Mouse (Mus musculus) hindbrain, embryonic 13.5 days (tissue): ENCODE measurements around the gene Fosl2. TPM values are rescaled to one million over a fixed set of nuclear protein-coding genes. Genes with fewer than 3 reads are reported as not detected.
"Not testable (repeated sequence)": the region's sequence is repeated elsewhere in the genome, so short reads cannot be mapped to it uniquely, and the experiment has no call there.

Experiments used
- ATAC-seq: fragments of 200-750 bp; cut with Nextera tagmentation; 2 replicates; pipeline ENCODE4 v1.8.0; 2017; ENCODE audit warnings: moderate TSS enrichment; ENCODE audit not compliant: low FRiP score
- H3K27ac ChIP-seq: fragments of 300-500 bp; sonication (generic); 2 replicates; pipeline ENCODE4 v1.5.1; 2015; ENCODE audit warnings: inconsistent platforms, mild to moderate bottlenecking, moderate library complexity
- H3K27me3 ChIP-seq: fragments of 300-500 bp; sonication (generic); 2 replicates; pipeline ENCODE4 v1.6.1; 2015; ENCODE audit warnings: mild to moderate bottlenecking, inconsistent platforms
- H3K36me3 ChIP-seq: fragments of 300-500 bp; sonication (generic); 2 replicates; pipeline ENCODE4 v1.6.1; 2015; ENCODE audit warnings: mild to moderate bottlenecking, inconsistent platforms
- H3K4me1 ChIP-seq: fragments of 300-500 bp; sonication (generic); replicated peaks from 2 replicates; pipeline ENCODE4 v1.6.1; 2015; ENCODE audit warnings: inconsistent platforms
- H3K4me2 ChIP-seq: fragments of 300-500 bp; sonication (generic); 2 replicates; pipeline ENCODE4 v1.6.1; 2015; ENCODE audit warnings: inconsistent platforms, mild to moderate bottlenecking, moderate library complexity
- H3K4me3 ChIP-seq: fragments of 300-500 bp; sonication (generic); 2 replicates; pipeline ENCODE4 v1.5.1; 2015; ENCODE audit warnings: mild to moderate bottlenecking, inconsistent platforms
- H3K9ac ChIP-seq: fragments of 300-500 bp; sonication (generic); 2 replicates; pipeline ENCODE4 v1.6.1; 2015; ENCODE audit warnings: mild to moderate bottlenecking, inconsistent platforms
- H3K9me3 ChIP-seq: fragments of 300-500 bp; sonication (generic); 2 replicates; pipeline ENCODE4 v1.6.1; 2016; ENCODE audit warnings: inconsistent platforms
- WGBS: fragments of 180-500 bp; shearing (Covaris S2); methylation state at CpG from one replicate; pipeline ENCODE4 v1.1.7; 2015; 5-methylcytosine and 5-hydroxymethylcytosine counted together
- polyA plus RNA-seq: library from polyadenylated mRNA; unstranded; fragments of >200 nt; fragmentation: Nextera tagmentation; extraction: Ambion mirVana; gene quantifications from 2 replicates; pipeline ENCODE4 v1.2.1, GENCODE M21; 2015

Fosl2 gene
- polyA plus RNA-seq, 1 experiment from 2014 or later, result 0.36 TPM

DNA sequence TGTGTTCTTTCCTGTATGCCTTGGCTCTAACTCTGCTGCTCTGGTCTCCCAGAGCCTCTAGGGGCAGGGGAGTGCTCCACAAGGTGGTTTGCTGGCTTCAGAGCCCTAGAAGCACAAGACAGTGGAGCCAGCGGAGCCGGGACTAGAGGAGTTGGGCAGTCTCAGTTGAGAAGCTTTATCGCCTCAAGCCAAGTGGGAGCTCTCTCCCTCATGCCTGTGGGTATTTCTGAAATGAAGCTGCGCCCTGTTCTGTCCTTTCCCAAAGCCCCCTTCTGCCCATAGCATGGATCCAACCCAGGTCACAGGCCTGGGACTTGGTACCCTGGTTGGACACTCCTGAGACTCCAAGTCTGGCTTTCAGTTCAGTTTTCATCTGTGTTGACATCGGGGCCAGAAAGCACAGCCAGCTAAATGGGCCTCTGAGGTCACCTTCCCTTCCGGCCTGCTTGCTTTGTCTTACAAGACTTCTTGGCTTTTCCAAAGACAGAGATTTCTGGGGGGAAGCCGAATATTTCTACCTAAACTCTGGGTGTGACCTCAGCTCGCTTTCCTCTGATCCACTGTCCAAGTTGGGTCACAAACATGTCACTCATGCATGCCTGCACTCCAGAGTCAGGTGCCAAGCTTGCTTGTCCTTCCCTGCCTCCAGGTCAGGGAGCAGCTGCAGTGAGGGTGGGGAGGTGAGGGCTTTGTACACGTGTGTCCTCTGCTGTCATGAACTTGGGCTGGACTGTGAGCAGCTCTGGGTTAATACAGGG is 19.5 kb downstream of the Fosl2 start:
- H3K4me2 ChIP-seq, result no peak overlapping the region
- 86% methylated on average over 9 of the region's 9 CpGs for WGBS
- no peak overlapping the region for H3K27ac ChIP-seq
- no peak for ATAC-seq
- H3K27me3 ChIP-seq, result peaks cover 25% of the 10 kb centered on the region; the same call in 1 of the 2 replicates
- no peaks in the 10 kb centered on the region for H3K36me3 ChIP-seq
- H3K4me1 ChIP-seq, result peaks cover 17% of the 10 kb centered on the region
- no peak overlapping the region for H3K4me3 ChIP-seq
- H3K9ac ChIP-seq, result no peak overlapping the region
- no peaks in the 10 kb centered on the region for H3K9me3 ChIP-seq

- ATAC-seq, result no peak
- no peak overlapping the region for H3K4me2 ChIP-seq
- H3K27me3 ChIP-seq, result peaks cover 17% of the 10 kb centered on the region; the same call in 1 of the 2 replicates
- no peak overlapping the region for H3K9ac ChIP-seq
- peaks cover 17% of the 10 kb centered on the region for H3K4me1 ChIP-seq
- H3K9me3 ChIP-seq, result no peaks in the 10 kb centered on the region
- H3K36me3 ChIP-seq, result no peaks in the 10 kb centered on the region
- H3K4me3 ChIP-seq, result no peak overlapping the region
- 89% methylated on average over 3 of the region's 3 CpGs for WGBS
- H3K27ac ChIP-seq, result no peak overlapping the region
Observed at GRCm38 (mm10) chr5:32155927-32156326, 20.3 kb downstream of the Fosl2 start.

- no peaks in the 10 kb centered on the region for H3K4me1 ChIP-seq
- H3K4me2 ChIP-seq, result no peak overlapping the region
- 91% methylated on average over 3 of the region's 3 CpGs for WGBS
- no peaks in the 10 kb centered on the region for H3K36me3 ChIP-seq
- no peak overlapping the region for H3K27ac ChIP-seq
- H3K4me3 ChIP-seq, result no peak overlapping the region
- no peak overlapping the region for H3K9ac ChIP-seq
- no peak for ATAC-seq
- H3K9me3 ChIP-seq, result no peaks in the 10 kb centered on the region
- H3K27me3 ChIP-seq, result no peaks in the 10 kb centered on the region
Observed at GRCm38 (mm10) chr5:32163478-32164043, 28.0 kb downstream of the Fosl2 start.

GRCm38 (mm10) chr5:32172188-32172587 is 36.6 kb downstream of the Fosl2 start:
- WGBS, result 77% methylated on average over 2 of the region's 2 CpGs
- no peaks in the 10 kb centered on the region for H3K27me3 ChIP-seq
- no peak for ATAC-seq
- H3K4me2 ChIP-seq, result no peak overlapping the region
- no peaks in the 10 kb centered on the region for H3K9me3 ChIP-seq
- no peak overlapping the region for H3K4me3 ChIP-seq
- no peaks in the 10 kb centered on the region for H3K36me3 ChIP-seq
- H3K4me1 ChIP-seq, result no peaks in the 10 kb centered on the region
- H3K27ac ChIP-seq, result no peak overlapping the region
- H3K9ac ChIP-seq, result no peak overlapping the region

- 82% methylated on average over 2 of the region's 2 CpGs for WGBS
- no peaks in the 10 kb centered on the region for H3K4me1 ChIP-seq
Observed at GRCm38 (mm10) chr5:32176800-32177199, 41.2 kb downstream of the Fosl2 start.

DNA sequence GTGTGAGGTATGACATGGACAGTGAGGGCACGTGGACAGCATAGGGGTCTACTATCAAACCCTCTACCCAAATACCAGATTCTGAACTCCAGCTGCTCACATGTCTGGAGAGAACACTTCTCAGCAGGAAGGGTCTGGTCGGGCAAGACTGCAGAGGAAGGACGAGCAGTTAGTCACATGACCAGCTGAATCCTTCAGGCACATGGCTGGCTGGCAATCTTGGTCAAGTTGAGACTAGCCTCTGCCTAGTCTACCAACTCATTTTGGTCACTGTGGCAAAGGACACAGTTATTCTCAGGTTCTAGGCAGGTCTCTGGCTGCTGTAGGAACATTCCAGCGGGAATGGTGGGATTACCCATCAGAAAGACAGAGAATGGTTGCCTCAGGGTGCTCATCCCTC is 42.1 kb downstream of the Fosl2 start:
- WGBS, result 78% methylated on average over 4 of the region's 4 CpGs
- Histone ChIP-seq H3K36me3 (no peaks in the 10 kb centered on the region), H3K9ac (no peak overlapping the region), H3K4me3 (no peak overlapping the region), H3K27ac (no peak overlapping the region), H3K4me1 (no peaks in the 10 kb centered on the region), H3K9me3 (no peaks in the 10 kb centered on the region), H3K4me2 (no peak overlapping the region), H3K27me3 (no peaks in the 10 kb centered on the region)
- ATAC-seq, result no peak

More at GRCm38 (mm10) chr5:32176800-32177199, 41.2 kb downstream of the Fosl2 start:
- no peak overlapping the region for H3K27ac ChIP-seq
- no peaks in the 10 kb centered on the region for H3K9me3 ChIP-seq
- no peak for ATAC-seq
- H3K4me3 ChIP-seq, result no peak overlapping the region
- no peaks in the 10 kb centered on the region for H3K27me3 ChIP-seq
- no peak overlapping the region for H3K4me2 ChIP-seq
- no peaks in the 10 kb centered on the region for H3K36me3 ChIP-seq
- no peak overlapping the region for H3K9ac ChIP-seq

- H3K27me3 ChIP-seq, H3K4me2 ChIP-seq, H3K4me1 ChIP-seq, H3K4me3 ChIP-seq, ATAC-seq, H3K9ac ChIP-seq, H3K36me3 ChIP-seq, H3K9me3 ChIP-seq, H3K27ac ChIP-seq: not testable (repeated sequence)
- WGBS, result 87% methylated on average over 5 of the region's 6 CpGs
Observed at GRCm38 (mm10) chr5:32178720-32179119, 43.1 kb downstream of the Fosl2 start.

DNA sequence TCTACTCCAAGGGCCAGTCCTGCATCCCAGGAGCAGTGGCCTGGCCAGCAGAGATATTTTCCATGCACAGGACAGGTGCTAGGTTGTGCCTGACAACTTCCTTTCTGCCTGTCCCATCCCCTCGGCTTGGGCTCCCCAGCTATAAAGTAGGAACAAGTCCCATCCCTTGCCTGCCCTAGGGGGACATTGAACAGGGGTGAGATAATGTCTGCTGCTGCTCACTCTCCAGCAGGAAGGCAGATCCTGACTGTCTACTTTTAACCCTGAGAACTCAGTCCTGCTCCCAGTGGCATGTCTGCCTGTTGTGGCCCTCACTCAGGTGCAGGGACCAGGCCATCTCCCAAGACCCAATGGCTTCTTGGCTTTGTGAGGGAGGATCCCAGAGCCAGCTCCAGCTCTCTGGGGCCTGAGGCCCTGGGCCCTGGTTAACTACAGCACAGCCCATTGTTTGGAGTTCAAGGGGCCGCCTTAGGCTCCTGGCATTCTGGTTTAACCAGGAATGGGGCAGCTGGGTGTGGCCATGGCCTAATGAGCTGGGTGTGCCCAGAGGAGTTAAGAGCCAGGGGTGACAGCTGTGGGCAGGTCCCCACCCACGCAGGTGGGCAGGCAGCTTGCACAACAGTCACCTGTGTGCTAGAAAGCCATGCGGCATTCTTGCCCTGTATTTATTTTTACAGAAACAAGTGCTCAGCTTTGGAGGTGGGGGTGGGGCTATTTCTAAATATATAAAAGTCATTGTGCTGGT is 47.5 kb downstream of the Fosl2 start:
- Histone ChIP-seq H3K4me2 (no peak overlapping the region), H3K9ac (no peak overlapping the region), H3K36me3 (no peaks in the 10 kb centered on the region), H3K27me3 (no peaks in the 10 kb centered on the region), H3K4me3 (no peak overlapping the region), H3K9me3 (no peaks in the 10 kb centered on the region), H3K27ac (no peak overlapping the region), H3K4me1 (no peaks in the 10 kb centered on the region)
- ATAC-seq, result no peak
- 75% methylated on average over 4 of the region's 4 CpGs for WGBS

DNA sequence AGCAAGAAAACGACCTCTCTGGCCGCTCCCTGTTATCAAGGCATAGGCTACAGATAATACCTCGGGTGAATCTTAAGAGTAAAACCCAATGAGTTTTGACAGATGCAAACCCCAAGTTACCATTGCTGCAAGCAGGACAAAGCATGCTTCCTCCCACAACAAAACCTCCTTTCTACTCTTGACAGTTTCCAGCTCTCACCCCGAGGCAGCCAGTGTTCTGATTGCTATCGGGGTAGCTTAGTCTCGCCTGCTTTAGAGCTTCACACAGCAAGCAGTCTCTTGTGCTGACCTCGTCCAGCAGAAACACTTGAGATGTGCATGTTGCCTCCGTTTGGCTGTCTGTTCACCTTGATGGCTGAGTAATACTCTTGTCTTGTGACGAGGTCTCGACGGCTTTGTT is 52.1 kb downstream of the Fosl2 start:
- Histone ChIP-seq H3K27ac (no peak overlapping the region), H3K4me3 (no peak overlapping the region), H3K9me3 (no peaks in the 10 kb centered on the region), H3K27me3 (no peaks in the 10 kb centered on the region), H3K36me3 (no peaks in the 10 kb centered on the region), H3K4me2 (no peak overlapping the region), H3K4me1 (no peaks in the 10 kb centered on the region), H3K9ac (no peak overlapping the region)
- no peak for ATAC-seq
- 59% methylated on average over 11 of the region's 11 CpGs for WGBS

GRCm38 (mm10) chr5:32191259-32191658 is 55.7 kb downstream of the Fosl2 start:
- Histone ChIP-seq H3K4me1 (no peaks in the 10 kb centered on the region), H3K27ac (no peak overlapping the region), H3K36me3 (no peaks in the 10 kb centered on the region), H3K4me3 (no peak overlapping the region), H3K9me3 (no peaks in the 10 kb centered on the region), H3K9ac (no peak overlapping the region), H3K27me3 (no peaks in the 10 kb centered on the region), H3K4me2 (no peak overlapping the region)
- 93% methylated on average over 5 of the region's 5 CpGs for WGBS
- ATAC-seq, result no peak

- ATAC-seq, result no peak
- Histone ChIP-seq H3K9ac (no peak overlapping the region), H3K36me3 (no peaks in the 10 kb centered on the region), H3K4me1 (no peaks in the 10 kb centered on the region), H3K9me3 (no peaks in the 10 kb centered on the region), H3K4me2 (no peak overlapping the region), H3K27me3 (no peaks in the 10 kb centered on the region), H3K27ac (no peak overlapping the region), H3K4me3 (no peak overlapping the region)
- 89% methylated on average over 16 of the region's 16 CpGs for WGBS
Observed at GRCm38 (mm10) chr5:32192016-32192845, 56.6 kb downstream of the Fosl2 start.

DNA sequence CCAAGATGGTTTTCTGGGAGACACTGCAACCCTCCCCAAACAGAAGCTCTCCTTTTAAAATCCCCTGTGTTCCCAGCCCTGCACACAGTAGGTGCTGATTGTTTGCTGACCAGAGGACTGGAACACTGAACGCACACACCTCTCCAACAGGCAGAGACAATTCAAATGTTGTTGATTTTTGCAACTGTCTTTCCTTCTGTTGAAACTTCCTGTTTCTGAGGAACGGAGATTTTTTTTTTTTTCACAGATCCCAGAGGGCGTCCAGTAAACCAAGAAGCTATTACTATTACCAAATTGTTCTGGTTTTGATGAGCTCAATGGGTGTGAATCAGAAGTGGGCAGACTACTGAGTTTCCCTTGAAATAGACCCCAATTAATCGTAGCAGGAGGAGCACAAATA is 58.6 kb downstream of the Fosl2 start:
- Histone ChIP-seq H3K4me2 (no peak overlapping the region), H3K36me3 (no peaks in the 10 kb centered on the region), H3K9ac (no peak overlapping the region), H3K4me3 (no peak overlapping the region), H3K9me3 (no peaks in the 10 kb centered on the region), H3K27ac (no peak overlapping the region), H3K27me3 (no peaks in the 10 kb centered on the region), H3K4me1 (no peaks in the 10 kb centered on the region)
- 78% methylated on average over 4 of the region's 4 CpGs for WGBS
- no peak for ATAC-seq
